Mouse (Mus musculus): Measurements from ENCODE around the gene Rpl18.

The Rpl18 gene

GRCm38 (mm10) chr7:45700301-45701015 lies 14.8 kb upstream of the Rpl18 start:
- peak; percentile 70 to 77 for DNase-seq (ENCODE audit: low spot score in 2 of 2)

- DNase-seq (ENCODE audit: low spot score in 2 of 2), result no peak
Measured at GRCm38 (mm10) chr7:45701072-45701471, 14.2 kb upstream of the Rpl18 start.

- no peak for DNase-seq (ENCODE audit: low spot score in 2 of 2)
Measured at GRCm38 (mm10) chr7:45701607-45702006, 13.7 kb upstream of the Rpl18 start.

- no peak for DNase-seq (ENCODE audit: low spot score in 2 of 2)
Measured at GRCm38 (mm10) chr7:45702316-45702715, 12.9 kb upstream of the Rpl18 start.

GRCm38 (mm10) chr7:45702809-45703520 lies 12.3 kb upstream of the Rpl18 start:
- DNase-seq (ENCODE audit: low spot score in 2 of 2), result no peak

- DNase-seq (ENCODE audit: low spot score in 2 of 2), result no peak
Measured at GRCm38 (mm10) chr7:45703521-45704033, 11.7 kb upstream of the Rpl18 start.

- peak; percentile 61 to 67 for DNase-seq (ENCODE audit: low spot score in 2 of 2)
Measured at GRCm38 (mm10) chr7:45704046-45704559, 11.2 kb upstream of the Rpl18 start.

- DNase-seq (ENCODE audit: low spot score in 2 of 2), result peak; percentile 100
Measured at GRCm38 (mm10) chr7:45704730-45705442, 10.4 kb upstream of the Rpl18 start, which contains the start of gene Dbp. Gene Dbp, plus strand, starts transcription at chr7:45705088.

- no peak for DNase-seq (ENCODE audit: low spot score in 2 of 2)
Measured at GRCm38 (mm10) chr7:45705443-45705864, 9.8 kb upstream of the Rpl18 start.

GRCm38 (mm10) chr7:45705873-45706281 lies 9.4 kb upstream of the Rpl18 start:
- DNase-seq (ENCODE audit: low spot score in 2 of 2), result peak; percentile 58 to 68

- peak; percentile 88 for DNase-seq (ENCODE audit: low spot score in 2 of 2)
Measured at GRCm38 (mm10) chr7:45706721-45707241, 8.5 kb upstream of the Rpl18 start.

- peak; percentile 94 for DNase-seq (ENCODE audit: low spot score in 2 of 2)
Measured at GRCm38 (mm10) chr7:45707375-45707967, 7.8 kb upstream of the Rpl18 start.

GRCm38 (mm10) chr7:45708221-45708761 lies 7.0 kb upstream of the Rpl18 start:
- DNase-seq (ENCODE audit: low spot score in 2 of 2), result peak in 1 of 2 experiments; percentile 42

GRCm38 (mm10) chr7:45709036-45709435 lies 6.2 kb upstream of the Rpl18 start:
- DNase-seq (ENCODE audit: low spot score in 2 of 2), result no peak

GRCm38 (mm10) chr7:45709677-45710355 lies 5.4 kb upstream of the Rpl18 start:
- DNase-seq (ENCODE audit: low spot score in 2 of 2), result no peak

GRCm38 (mm10) chr7:45710477-45711191 lies 4.6 kb upstream of the Rpl18 start:
- DNase-seq (ENCODE audit: low spot score in 2 of 2), result no peak

GRCm38 (mm10) chr7:45711316-45712021 lies 3.8 kb upstream of the Rpl18 start:
- no peak for DNase-seq (ENCODE audit: low spot score in 2 of 2)

- no peak for DNase-seq (ENCODE audit: low spot score in 2 of 2)
Measured at GRCm38 (mm10) chr7:45712022-45712757, 3.1 kb upstream of the Rpl18 start.

All from spleen, postnatal 36 days (tissue).